ENCODE assay signal across 9 mouse cellular contexts in the genomic region with DNA sequence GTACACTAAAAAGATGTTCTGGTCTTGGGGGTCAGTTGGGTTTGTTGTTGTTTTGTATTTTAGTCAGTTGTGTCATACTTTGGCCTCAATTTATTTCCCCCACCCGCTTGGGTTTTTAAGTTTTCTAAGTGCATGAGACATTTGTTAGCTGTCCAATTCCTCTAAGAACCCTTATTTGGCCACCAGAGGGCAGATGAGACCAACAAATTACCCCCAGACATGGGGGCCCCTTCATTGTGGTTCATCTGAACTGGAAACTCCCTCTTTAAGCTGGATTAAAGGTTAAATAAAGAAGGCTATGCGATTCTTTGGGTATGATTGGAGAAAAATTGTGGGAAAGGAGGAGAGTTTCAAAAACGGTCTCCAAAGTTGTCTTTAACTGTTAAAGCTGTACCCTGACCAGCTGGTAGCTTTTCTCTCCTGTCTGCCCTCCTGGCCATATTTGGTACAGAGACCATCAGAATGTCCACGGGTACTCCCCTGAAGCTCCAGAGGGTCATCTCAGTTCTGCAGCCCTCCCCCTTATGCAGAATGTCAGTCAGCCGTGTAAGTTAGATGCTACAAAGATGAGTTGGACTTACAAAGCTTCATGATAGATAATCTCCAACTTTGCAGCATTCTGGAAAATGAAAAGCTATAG.
A peak's percentile ranks its signal among the peaks of the same experiment; 100 is the strongest.
DNase-seq lines count a peak whose midpoint lies in the region; ATAC-seq and TF ChIP-seq lines count a peak whose summit lies in the region.
"Had no signal": no experiment of that assay in that cellular context is flagged by ENCODE, and none has a peak within 500 bp of the region (broad histone marks: within the 10 kb centered on the region; RNA-seq: fewer than 3 reads in every experiment).

No protein-coding gene starts in this region.

- no peak overlapping the region for H3K4me2 ChIP-seq in hindbrain, postnatal 0 days (ENCODE audit: low read depth, low read length)
- H3K4me2 ChIP-seq: limb, embryonic 13.5 days had no signal

- no peaks in the 10 kb centered on the region for H3K4me1 ChIP-seq in cortical plate, adult 2 months (ENCODE audit: control insufficient read depth, insufficient read depth, low read length)
- H3K4me1 ChIP-seq in hindbrain, postnatal 0 days (ENCODE audit: insufficient read depth, low read length), result no peaks in the 10 kb centered on the region
- no peaks in the 10 kb centered on the region for H3K4me1 ChIP-seq in limb, embryonic 10.5 days
- H3K4me1 ChIP-seq: limb, embryonic 13.5 days had no signal

- H3K4me3 ChIP-seq in cortical plate, adult 2 months (ENCODE audit: insufficient read depth, low read length), result no peak overlapping the region
- no peak overlapping the region for H3K4me3 ChIP-seq in hindbrain, postnatal 0 days (ENCODE audit: low read length)
- H3K4me3 ChIP-seq in limb, embryonic 10.5 days, result no peak overlapping the region
- H3K4me3 ChIP-seq: limb, embryonic 13.5 days had no signal

- no peaks in the 10 kb centered on the region for H3K27me3 ChIP-seq in hindbrain, postnatal 0 days (ENCODE audit: insufficient read depth, low read length)
- H3K27me3 ChIP-seq in limb, embryonic 10.5 days (ENCODE audit: low read depth, poor library complexity, severe bottlenecking), result peaks cover 36% of the 10 kb centered on the region; the same call in 1 of the 2 replicates

- no peak overlapping the region for H3K27ac ChIP-seq in cortical plate, adult 2 months (ENCODE audit: insufficient read depth, low read length)
- H3K27ac ChIP-seq in hindbrain, postnatal 0 days, result no peak overlapping the region
- no peak overlapping the region for H3K27ac ChIP-seq in limb, embryonic 10.5 days
- H3K27ac ChIP-seq: limb, embryonic 13.5 days had no signal

- H3K9ac ChIP-seq in hindbrain, postnatal 0 days (replicated peaks; ENCODE audit: low read length), result no peak overlapping the region
- H3K9ac ChIP-seq: limb, embryonic 13.5 days had no signal

- H3K9me3 ChIP-seq in hindbrain, postnatal 0 days (ENCODE audit: low read length), result no peaks in the 10 kb centered on the region
- no peaks in the 10 kb centered on the region for H3K9me3 ChIP-seq in limb, embryonic 10.5 days (replicated peaks)
- H3K9me3 ChIP-seq: limb, embryonic 13.5 days had no signal

- TF ChIP-seq POLR2A in cortical plate, adult 2 months (IDR thresholded peaks at IDR 0.05; ENCODE audit: extremely low read depth, insufficient read depth, low read length), result no peak

- peak; percentile 59 for TF ChIP-seq CTCF in cortical plate, adult 2 months (IDR thresholded peaks at IDR 0.05; ENCODE audit: extremely low read depth, insufficient read depth, low read length)
- peak; percentile 76 for TF ChIP-seq CTCF in hindbrain, postnatal 0 days (IDR thresholded peaks at IDR 0.05; ENCODE audit: low read depth)

- WGBS in hindbrain, postnatal 0 days, result 41% methylated on average over 5 of the region's 5 CpGs
- WGBS in limb, embryonic 10.5 days, result 51% methylated on average over 5 of the region's 5 CpGs

- DNase-seq in left cerebral cortex, adult 18-20 months (ENCODE audit: low spot score in 2 of 2), result peak; percentile 37 to 56
- no peak for DNase-seq in left cerebral cortex, adult 11 months (ENCODE audit: low spot score)
- peak; percentile 41 for DNase-seq in R1 (ENCODE audit: low read depth, low spot score)
- peak; percentile 80 for DNase-seq in hindbrain, postnatal 0 days (ENCODE audit: low spot score)
- peak; percentile 62 for DNase-seq in limb, embryonic 10.5 days (ENCODE audit: low spot score)
- peak; percentile 76 for DNase-seq in retina, embryonic 14.5 days (ENCODE audit: low spot score)

- H3K36me3 ChIP-seq in hindbrain, postnatal 0 days (ENCODE audit: insufficient read depth, low read length), result no peaks in the 10 kb centered on the region
- H3K36me3 ChIP-seq in limb, embryonic 10.5 days, result no peaks in the 10 kb centered on the region
- H3K36me3 ChIP-seq: limb, embryonic 13.5 days had no signal

- ATAC-seq in hindbrain, postnatal 0 days, result peak; percentile 73; the same call in 1 of the 2 replicates
- ATAC-seq in CD4-positive, CD25-positive, alpha-beta regulatory T cell, adult 4 months, result no peak
